Mouse (Mus musculus): Measurements from ENCODE around the gene E330021D16Rik.

GRCm38 (mm10) chr6:136418889-136419835 lies 3.8 kb upstream of the E330021D16Rik start:
- TF ChIP-seq USF2 (conservative IDR thresholded peaks at IDR 0.05; ENCODE audit: low read depth, low read length) (no peak), EP300 (IDR thresholded peaks at IDR 0.05; ENCODE audit: low read length) (no peak), MEF2A (IDR thresholded peaks at IDR 0.05; ENCODE audit: borderline replicate concordance, low read depth, low read length) (no peak), CHD2 (IDR thresholded peaks at IDR 0.05; ENCODE audit: low read length) (no peak), USF1 (IDR thresholded peaks at IDR 0.05; ENCODE audit: low read depth, low read length) (no peak), CTCF (conservative IDR thresholded peaks at IDR 0.05 in 1 of 2, IDR thresholded peaks at IDR 0.05 in 1 of 2; ENCODE audit: low read depth in 2 of 2, low read length in 2 of 2) (no peak), POLR2A (IDR thresholded peaks at IDR 0.05; ENCODE audit: low read depth, low read length) (no peak), ELF1 (IDR thresholded peaks at IDR 0.05; ENCODE audit: low read depth, low read length) (no peak)

All from CH12.LX (cell line).